Mouse (Mus musculus) cerebellum, postnatal 4 days (tissue): ENCODE measurements around the gene Cep97.
"Not testable (repeated sequence)": the region's sequence is repeated elsewhere in the genome, so short reads cannot be mapped to it uniquely, and the experiment has no call there.

ENCODE experiments used
- DNase-seq, 2 experiments: peaks; one replicate each; pipeline ENCODE4 v3.0.0; 2022; ENCODE audit warnings: low spot score in 2 of 2, mixed read lengths in 1 of 2

Cep97 gene

GRCm38 (mm10) chr16:55947876-55948410, 13.3 kb upstream of the Cep97 start:
- DNase-seq, result not testable (repeated sequence)

- no peak for DNase-seq
Measured at GRCm38 (mm10) chr16:55947266-55947665, 12.6 kb upstream of the Cep97 start.

- DNase-seq, result no peak
Measured at GRCm38 (mm10) chr16:55940781-55941180, 6.1 kb upstream of the Cep97 start.

- DNase-seq, result no peak
Measured at GRCm38 (mm10) chr16:55939703-55940102, 5.0 kb upstream of the Cep97 start.

- no peak for DNase-seq
Measured at GRCm38 (mm10) chr16:55938761-55939160, 4.1 kb upstream of the Cep97 start.

GRCm38 (mm10) chr16:55933681-55934343, 843 bp downstream of the Cep97 start:
- peak in 1 of 2 experiments; percentile 38 for DNase-seq

- DNase-seq, result no peak
Measured at GRCm38 (mm10) chr16:55924010-55924409, 10.6 kb downstream of the Cep97 start.

- DNase-seq, result no peak
Measured at GRCm38 (mm10) chr16:55922079-55922478, 12.6 kb downstream of the Cep97 start.

GRCm38 (mm10) chr16:55914716-55915115, 19.9 kb downstream of the Cep97 start:
- DNase-seq, result no peak

- no peak for DNase-seq
Measured at GRCm38 (mm10) chr16:55910208-55910793, 24.4 kb downstream of the Cep97 start.

- DNase-seq, result no peak
Measured at GRCm38 (mm10) chr16:55906928-55907679, 27.6 kb downstream of the Cep97 start.

- DNase-seq, result no peak
Measured at GRCm38 (mm10) chr16:55905370-55905769, 29.3 kb downstream of the Cep97 start.

- DNase-seq, result no peak
Measured at GRCm38 (mm10) chr16:55901839-55902756, 32.6 kb downstream of the Cep97 start.

- no peak for DNase-seq
Measured at GRCm38 (mm10) chr16:55898385-55899002, 36.2 kb downstream of the Cep97 start.

GRCm38 (mm10) chr16:55895651-55896095, 39.0 kb downstream of the Cep97 start:
- DNase-seq, result no peak

- peak; percentile 67 to 86 for DNase-seq
Measured at GRCm38 (mm10) chr16:55894893-55895650, 39.6 kb downstream of the Cep97 start, which contains the start of gene Nxpe3. Nxpe3 (minus strand) TSS chr16:55895285.

- DNase-seq, result no peak
Measured at GRCm38 (mm10) chr16:55894536-55894892, 40.1 kb downstream of the Cep97 start.

GRCm38 (mm10) chr16:55893410-55894107, 41.1 kb downstream of the Cep97 start:
- no peak for DNase-seq

- no peak for DNase-seq
Measured at GRCm38 (mm10) chr16:55892484-55892883, 42.2 kb downstream of the Cep97 start.

- no peak for DNase-seq
Measured at GRCm38 (mm10) chr16:55891346-55891745, 43.3 kb downstream of the Cep97 start.
